ENCODE assay signal across 9 mouse cellular contexts in genomic region chr9:66061656-66062055, GRCm38 (mm10). TPM values are rescaled to one million over a fixed set of nuclear protein-coding genes. Genes with fewer than 3 reads are reported as not detected.
DNase-seq lines count a peak whose midpoint lies in the region; ATAC-seq and TF ChIP-seq lines count a peak whose summit lies in the region.
"Had no signal": no experiment of that assay in that cellular context is flagged by ENCODE, and none has a peak within 500 bp of the region (broad histone marks: within the 10 kb centered on the region; RNA-seq: fewer than 3 reads in every experiment).

No protein-coding gene starts in this region.

- WGBS in forebrain, embryonic 11.5 days, result 96% methylated on average over 3 of the region's 3 CpGs
- WGBS in intestine, postnatal 0 days, result 80% methylated on average over 3 of the region's 3 CpGs
- WGBS in neural tube, embryonic 12.5 days, result 78% methylated on average over 3 of the region's 3 CpGs

- peak overlapping the region; percentile 84 for H3K4me3 ChIP-seq in left cerebral cortex, adult 2 months
- H3K4me3 ChIP-seq in forebrain, embryonic 11.5 days (ENCODE audit: low read depth, low read length), result peak overlapping the region; percentile 81; the same call in 1 of the 2 replicates
- no peak overlapping the region for H3K4me3 ChIP-seq in intestine, postnatal 0 days (ENCODE audit: low read depth, low read length)
- peak overlapping the region; percentile 79 for H3K4me3 ChIP-seq in neural tube, embryonic 12.5 days

- H3K4me2 ChIP-seq in forebrain, embryonic 11.5 days (ENCODE audit: low read depth, low read length, severe bottlenecking), result peak overlapping the region; percentile 61
- H3K4me2 ChIP-seq in intestine, postnatal 0 days (replicated peaks; ENCODE audit: low read depth), result peak overlapping the region; percentile 87
- peak overlapping the region; percentile 67 for H3K4me2 ChIP-seq in neural tube, embryonic 12.5 days (replicated peaks)

- peak overlapping the region; percentile 86 for H3K9ac ChIP-seq in forebrain, embryonic 11.5 days (ENCODE audit: low read length)
- H3K9ac ChIP-seq in intestine, postnatal 0 days (ENCODE audit: low read depth, low read length), result no peak overlapping the region
- peak overlapping the region; percentile 81; the same call in 1 of the 2 replicates for H3K9ac ChIP-seq in neural tube, embryonic 12.5 days

- TF ChIP-seq CTCF in left cerebral cortex, adult 2 months (IDR thresholded peaks at IDR 0.05), result no peak
- no peak for TF ChIP-seq CTCF in intestine, postnatal 0 days (IDR thresholded peaks at IDR 0.05; ENCODE audit: low read depth)

- peaks cover 20% of the 10 kb centered on the region; the same call in 1 of the 2 replicates for H3K36me3 ChIP-seq in forebrain, embryonic 11.5 days (ENCODE audit: control insufficient read depth, insufficient read depth, low read length)
- H3K36me3 ChIP-seq in intestine, postnatal 0 days (ENCODE audit: control insufficient read depth, insufficient read depth), result peaks cover 42% of the 10 kb centered on the region
- H3K36me3 ChIP-seq in neural tube, embryonic 12.5 days, result peaks cover 41% of the 10 kb centered on the region

- peaks cover 8% of the 10 kb centered on the region; the same call in 1 of the 2 replicates for H3K4me1 ChIP-seq in forebrain, embryonic 11.5 days (replicated peaks; ENCODE audit: control insufficient read depth, insufficient read depth, low read length)
- 0 out of 2 replicates have a peak, but pooled peaks cover 9% of the 10 kb centered on the region for H3K4me1 ChIP-seq in intestine, postnatal 0 days (replicated peaks; ENCODE audit: control insufficient read depth, insufficient read depth, low read length)
- H3K4me1 ChIP-seq in neural tube, embryonic 12.5 days, result peaks cover 11% of the 10 kb centered on the region

- H3K9me3 ChIP-seq in forebrain, embryonic 11.5 days (ENCODE audit: control insufficient read depth, low read length), result no peaks in the 10 kb centered on the region
- H3K9me3 ChIP-seq in intestine, postnatal 0 days (ENCODE audit: control insufficient read depth), result no peaks in the 10 kb centered on the region
- H3K9me3 ChIP-seq in neural tube, embryonic 12.5 days, result no peaks in the 10 kb centered on the region

- H3K27ac ChIP-seq in left cerebral cortex, adult 2 months, result no peak overlapping the region
- no peak overlapping the region for H3K27ac ChIP-seq in forebrain, embryonic 11.5 days (ENCODE audit: low read depth, low read length)
- H3K27ac ChIP-seq in intestine, postnatal 0 days (ENCODE audit: low read depth, low read length), result no peak overlapping the region
- no peak overlapping the region for H3K27ac ChIP-seq in neural tube, embryonic 12.5 days

- intact Hi-C loops in left cerebral cortex, adult 2 months (cut with DNase I), result loop anchor here (2.0 to 5.0 kb wide), 2 partner anchors 36 to 153 kb away; partner anchors contain the start of genes Csnk1g1 and Trip4

- DNase-seq in left cerebral cortex, adult 2 months (ENCODE audit: extremely low spot score in 1 of 2, low spot score in 2 of 2), result no peak
- DNase-seq in left cerebral cortex, adult 18-20 months (ENCODE audit: low spot score in 2 of 2), result no peak
- no peak for DNase-seq in forebrain, embryonic 11.5 days (ENCODE audit: low spot score)
- no peak for DNase-seq in gastrocnemius, postnatal 10 days
- DNase-seq in thymus, adult 18-20 months, result no peak

- ATAC-seq in forebrain, embryonic 11.5 days (replicated peaks; ENCODE audit: low FRiP score), result no peak
- ATAC-seq in intestine, postnatal 0 days, result no peak
- ATAC-seq in neural tube, embryonic 12.5 days (ENCODE audit: low FRiP score, low read depth), result no peak
- ATAC-seq in erythroid progenitor cell, adult 5-6 weeks (replicated peaks; ENCODE audit: low FRiP score, poor library complexity, severe bottlenecking), result no peak
- ATAC-seq: Patski had no signal

- H3K27me3 ChIP-seq in forebrain, embryonic 11.5 days (ENCODE audit: control insufficient read depth, insufficient read depth, low read length), result no peaks in the 10 kb centered on the region
- H3K27me3 ChIP-seq in intestine, postnatal 0 days (replicated peaks; ENCODE audit: control insufficient read depth, insufficient read depth, low read length), result no peaks in the 10 kb centered on the region
- 0 out of 2 replicates have a peak, but pooled peaks cover 1% of the 10 kb centered on the region for H3K27me3 ChIP-seq in neural tube, embryonic 12.5 days (replicated peaks)
- H3K27me3 ChIP-seq: Patski had no signal

RNA-seq across cellular contexts. Expression of gene Ppib, which starts 1.6 kb away (rescaled TPM):
- total RNA-seq in left cerebral cortex, adult 2 months (2021), result 100 to 1,000 TPM; 161 to 170 TPM
- total RNA-seq in left cerebral cortex, adult 18-20 months (2021), result 100 to 1,000 TPM; 158 to 163 TPM
- 401 and 416 TPM in 2 replicates for polyA plus RNA-seq in forebrain, embryonic 11.5 days (2014; fragmentation: Nextera tagmentation; extraction: Ambion mirVana)
- polyA plus RNA-seq in intestine, postnatal 0 days (2015; fragmentation: Nextera tagmentation; extraction: Ambion mirVana), result 440 and 508 TPM in 2 replicates
- polyA plus RNA-seq in neural tube, embryonic 12.5 days (2016; fragmentation: Nextera tagmentation; extraction: Ambion mirVana), result 452 and 475 TPM in 2 replicates
- total RNA-seq in gastrocnemius, postnatal 10 days (2021), result 100 to 1,000 TPM; 204 to 237 TPM
- total RNA-seq in erythroid progenitor cell, adult 5-6 weeks (2015; ENCODE audit: low replicate concordance), result 181 and 260 TPM in 2 replicates
- total RNA-seq in erythroid progenitor cell, adult 5-6 weeks (2017; ENCODE audit: low replicate concordance), result 219 and 274 TPM in 2 replicates

RNA-seq across cellular contexts. Expression of gene Snx22, which starts 7.9 kb away (rescaled TPM):
- 1 to 10 TPM; 3.5 to 3.9 TPM for total RNA-seq in left cerebral cortex, adult 2 months (2021)
- total RNA-seq in left cerebral cortex, adult 18-20 months (2021), result 1 to 10 TPM; 3.7 to 4.4 TPM
- 1.6 and 2.7 TPM in 2 replicates for polyA plus RNA-seq in forebrain, embryonic 11.5 days (2014; fragmentation: Nextera tagmentation; extraction: Ambion mirVana)
- polyA plus RNA-seq in intestine, postnatal 0 days (2015; fragmentation: Nextera tagmentation; extraction: Ambion mirVana), result 0.98 and 1.4 TPM in 2 replicates
- 4.2 and 4.7 TPM in 2 replicates for polyA plus RNA-seq in neural tube, embryonic 12.5 days (2016; fragmentation: Nextera tagmentation; extraction: Ambion mirVana)
- total RNA-seq in gastrocnemius, postnatal 10 days (2021), result 1 to 10 TPM in 1 of 2 experiments, under 1 TPM in 1; 0.80 to 1.4 TPM
- 179 and 188 TPM in 2 replicates for total RNA-seq in erythroid progenitor cell, adult 5-6 weeks (2015; ENCODE audit: low replicate concordance)
- 123 and 145 TPM in 2 replicates for total RNA-seq in erythroid progenitor cell, adult 5-6 weeks (2017; ENCODE audit: low replicate concordance)

Comparison
In these comparisons a context has a peak if more than half of its experiments do, and no peak if none do; other contexts are left out.
1. RNA of gene Snx22, which starts 7.9 kb away (total RNA-seq): 123 to 188 TPM in erythroid progenitor cell, adult 5-6 weeks; 3.7 to 4.4 TPM in left cerebral cortex, adult 18-20 months, 3.5 to 3.9 TPM in left cerebral cortex, adult 2 months and 0.80 to 1.4 TPM in gastrocnemius, postnatal 10 days; every median in the first group is over 10 times any median in the second.
2. Peak in every context shown above with its lines, with median percentiles within 50 percentile points of each other: H3K4me2 ChIP-seq.